ENCODE assay signal across 8 mouse cellular contexts in genomic region chr10:128094340-128094968, GRCm38 (mm10). TPM values are rescaled to one million over a fixed set of nuclear protein-coding genes. Genes with fewer than 3 reads are reported as not detected.
DNase-seq lines count a peak whose midpoint lies in the region; ATAC-seq lines count a peak whose summit lies in the region.

No protein-coding gene starts in this region.

- H3K4me2 ChIP-seq in intestine, embryonic 15.5 days (replicated peaks): peak overlapping the region; percentile 89
- H3K4me2 ChIP-seq in limb, embryonic 15.5 days: peak overlapping the region; percentile 41
- H3K4me2 ChIP-seq in midbrain, embryonic 16.5 days (ENCODE audit: low read length): peak overlapping the region; percentile 85

- 11% methylated on average over 19 of the region's 19 CpGs for WGBS in intestine, embryonic 15.5 days
- WGBS in limb, embryonic 15.5 days: 13% methylated on average over 19 of the region's 19 CpGs
- 9% methylated on average over 19 of the region's 19 CpGs for WGBS in midbrain, embryonic 16.5 days

- peak; percentile 71 for ATAC-seq in intestine, embryonic 15.5 days
- peak; percentile 42; the same call in 1 of the 2 replicates for ATAC-seq in limb, embryonic 15.5 days (ENCODE audit: insufficient number of reproducible peaks, low FRiP score, low TSS enrichment, low read depth)
- ATAC-seq in midbrain, embryonic 16.5 days: 0 out of 2 replicates have a peak, but pooled peaks have one; percentile 22

- peaks cover 4% of the 10 kb centered on the region for H3K36me3 ChIP-seq in intestine, embryonic 15.5 days
- H3K36me3 ChIP-seq in limb, embryonic 15.5 days: peaks cover 14% of the 10 kb centered on the region
- H3K36me3 ChIP-seq in midbrain, embryonic 16.5 days (ENCODE audit: control insufficient read depth, insufficient read depth, low read length): peaks cover 6% of the 10 kb centered on the region; the same call in 1 of the 2 replicates

- no peaks in the 10 kb centered on the region for H3K27me3 ChIP-seq in intestine, embryonic 15.5 days (replicated peaks)
- no peaks in the 10 kb centered on the region for H3K27me3 ChIP-seq in limb, embryonic 15.5 days
- no peaks in the 10 kb centered on the region for H3K27me3 ChIP-seq in midbrain, embryonic 16.5 days (ENCODE audit: control insufficient read depth, insufficient read depth, low read depth, low read length)

- DNase-seq in left cerebral cortex, adult 18-20 months (ENCODE audit: low spot score in 2 of 2): peak; percentile 63 to 72
- DNase-seq in left cerebral cortex, adult 8-10 months (ENCODE audit: low spot score in 2 of 2): no peak
- DNase-seq in embryo, embryonic 10 days (ENCODE audit: low spot score): peak; percentile 95
- DNase-seq in gastrocnemius, postnatal 25 days: peak; percentile 80
- DNase-seq in spleen, postnatal 4 days (ENCODE audit: low spot score in 2 of 2): peak; percentile 93 to 96

- peak overlapping the region; percentile 25 for H3K4me3 ChIP-seq in intestine, embryonic 15.5 days (replicated peaks)
- peak overlapping the region; percentile 85; the same call in 1 of the 2 replicates for H3K4me3 ChIP-seq in limb, embryonic 15.5 days
- H3K4me3 ChIP-seq in midbrain, embryonic 16.5 days (ENCODE audit: low read depth, low read length): peak overlapping the region; percentile 12; the same call in 1 of the 2 replicates

- H3K4me1 ChIP-seq in intestine, embryonic 15.5 days (replicated peaks): peaks cover 43% of the 10 kb centered on the region
- H3K4me1 ChIP-seq in limb, embryonic 15.5 days: peaks cover 53% of the 10 kb centered on the region
- peaks cover 42% of the 10 kb centered on the region for H3K4me1 ChIP-seq in midbrain, embryonic 16.5 days (ENCODE audit: control insufficient read depth, insufficient read depth, low read length)

- no peaks in the 10 kb centered on the region for H3K9me3 ChIP-seq in intestine, embryonic 15.5 days
- no peaks in the 10 kb centered on the region for H3K9me3 ChIP-seq in limb, embryonic 15.5 days
- H3K9me3 ChIP-seq in midbrain, embryonic 16.5 days (replicated peaks; ENCODE audit: control insufficient read depth, low read length, poor library complexity, severe bottlenecking): no peaks in the 10 kb centered on the region

- peak overlapping the region; percentile 97 for H3K27ac ChIP-seq in intestine, embryonic 15.5 days
- peak overlapping the region; percentile 91; the same call in 1 of the 2 replicates for H3K27ac ChIP-seq in limb, embryonic 15.5 days
- no peak overlapping the region for H3K27ac ChIP-seq in midbrain, embryonic 16.5 days (ENCODE audit: low read length)

- peak overlapping the region; percentile 11; the same call in 1 of the 2 replicates for H3K9ac ChIP-seq in intestine, embryonic 15.5 days
- H3K9ac ChIP-seq in limb, embryonic 15.5 days: no peak overlapping the region
- 0 out of 2 replicates have a peak overlapping the region, but pooled peaks have one; percentile 5 for H3K9ac ChIP-seq in midbrain, embryonic 16.5 days (ENCODE audit: low read depth, low read length)

RNA-seq across cellular contexts. Expression of gene Baz2a, which starts 3.1 kb away (rescaled TPM):
- 10 to 100 TPM; 40.3 to 40.4 TPM for total RNA-seq in left cerebral cortex, adult 18-20 months (2021)
- 10 to 100 TPM; 36.4 to 39.1 (median 38.4) TPM for total RNA-seq in left cerebral cortex, adult 8-10 months (2022)
- 10 to 100 TPM; 11.4 to 12.0 TPM for total RNA-seq in gastrocnemius, postnatal 25 days (2021)
- polyA plus RNA-seq in intestine, embryonic 15.5 days (2015; fragmentation: Nextera tagmentation; extraction: Ambion mirVana): 11.7 and 12.5 TPM in 2 replicates
- polyA plus RNA-seq in limb, embryonic 15.5 days (2015; fragmentation: Nextera tagmentation; extraction: Ambion mirVana): 10.4 TPM in 2 replicates
- 7.4 and 8.5 TPM in 2 replicates for polyA plus RNA-seq in midbrain, embryonic 16.5 days (2015; fragmentation: Nextera tagmentation; extraction: Ambion mirVana)

RNA-seq across cellular contexts. Expression of gene Atp5b, which starts 11.4 kb away (rescaled TPM):
- total RNA-seq in left cerebral cortex, adult 18-20 months (2021): 1,000 to 10,000 TPM; 1,718 to 1,797 TPM
- total RNA-seq in left cerebral cortex, adult 8-10 months (2022): 1,000 to 10,000 TPM; 1,625 to 1,859 (median 1,782) TPM
- 1,000 to 10,000 TPM; 3,933 to 4,186 TPM for total RNA-seq in gastrocnemius, postnatal 25 days (2021)
- 3,029 and 3,109 TPM in 2 replicates for polyA plus RNA-seq in intestine, embryonic 15.5 days (2015; fragmentation: Nextera tagmentation; extraction: Ambion mirVana)
- 1,886 and 2,113 TPM in 2 replicates for polyA plus RNA-seq in limb, embryonic 15.5 days (2015; fragmentation: Nextera tagmentation; extraction: Ambion mirVana)
- polyA plus RNA-seq in midbrain, embryonic 16.5 days (2015; fragmentation: Nextera tagmentation; extraction: Ambion mirVana): 2,034 and 2,090 TPM in 2 replicates

RNA-seq across cellular contexts. Expression of gene Ptges3, which starts 35.7 kb away (rescaled TPM):
- total RNA-seq in left cerebral cortex, adult 18-20 months (2021): 100 to 1,000 TPM; 137 to 142 TPM
- 100 to 1,000 TPM; 118 to 126 (median 124) TPM for total RNA-seq in left cerebral cortex, adult 8-10 months (2022)
- total RNA-seq in gastrocnemius, postnatal 25 days (2021): 10 to 100 TPM; 61.5 to 62.3 TPM
- polyA plus RNA-seq in intestine, embryonic 15.5 days (2015; fragmentation: Nextera tagmentation; extraction: Ambion mirVana): 482 and 586 TPM in 2 replicates
- polyA plus RNA-seq in limb, embryonic 15.5 days (2015; fragmentation: Nextera tagmentation; extraction: Ambion mirVana): 402 and 459 TPM in 2 replicates
- 387 and 407 TPM in 2 replicates for polyA plus RNA-seq in midbrain, embryonic 16.5 days (2015; fragmentation: Nextera tagmentation; extraction: Ambion mirVana)

RNA-seq across cellular contexts. Expression of gene Naca, which starts 59.1 kb away (rescaled TPM):
- total RNA-seq in left cerebral cortex, adult 18-20 months (2021): 100 to 1,000 TPM; 337 to 359 TPM
- total RNA-seq in left cerebral cortex, adult 8-10 months (2022): 100 to 1,000 TPM; 335 to 362 (median 360) TPM
- total RNA-seq in gastrocnemius, postnatal 25 days (2021): 100 to 1,000 TPM; 339 to 340 TPM
- 779 and 830 TPM in 2 replicates for polyA plus RNA-seq in intestine, embryonic 15.5 days (2015; fragmentation: Nextera tagmentation; extraction: Ambion mirVana)
- 697 and 704 TPM in 2 replicates for polyA plus RNA-seq in limb, embryonic 15.5 days (2015; fragmentation: Nextera tagmentation; extraction: Ambion mirVana)
- polyA plus RNA-seq in midbrain, embryonic 16.5 days (2015; fragmentation: Nextera tagmentation; extraction: Ambion mirVana): 487 and 537 TPM in 2 replicates

Comparison
In these comparisons a context has a peak if more than half of its experiments do, and no peak if none do; other contexts are left out.
1. DNase-seq: peak in left cerebral cortex, adult 18-20 months (2 of 2), embryo, embryonic 10 days (single experiment), gastrocnemius, postnatal 25 days (single experiment) and spleen, postnatal 4 days (2 of 2); none in left cerebral cortex, adult 8-10 months (0 of 2).
2. H3K4me3 ChIP-seq: peak in every context shown above with its lines; median percentile 85 in limb, embryonic 15.5 days; 25 in intestine, embryonic 15.5 days; 12 in midbrain, embryonic 16.5 days.
3. Peak in every context shown above with its lines, with median percentiles within 50 percentile points of each other: ATAC-seq and H3K4me2 ChIP-seq.